Comparison of ENCODE assay signal across 10 mouse cellular contexts in genomic region chr2:28067175-28067574, GRCm38 (mm10). TPM values are rescaled to one million over a fixed set of nuclear protein-coding genes. Genes with fewer than 3 reads are reported as not detected.
DNase-seq lines count a peak whose midpoint lies in the region; ATAC-seq and TF ChIP-seq lines count a peak whose summit lies in the region.
"Had no signal": no experiment of that assay in that cellular context is flagged by ENCODE, and none has a peak within 500 bp of the region (broad histone marks: within the 10 kb centered on the region; RNA-seq: fewer than 3 reads in every experiment).

No protein-coding gene starts in this region.

- no peak for TF ChIP-seq CTCF in heart, postnatal 0 days (IDR thresholded peaks at IDR 0.05; ENCODE audit: low read depth)
- no peak; the same call in 1 of the 2 replicates for TF ChIP-seq CTCF in layer of hippocampus, adult 2 months (conservative IDR thresholded peaks at IDR 0.05)

- H3K4me2 ChIP-seq in heart, postnatal 0 days (ENCODE audit: low read depth, low read length) = no peak overlapping the region
- no peak overlapping the region for H3K4me2 ChIP-seq in liver, embryonic 16.5 days (ENCODE audit: low read depth, low read length)

- H3K4me1 ChIP-seq in heart, postnatal 0 days (ENCODE audit: control insufficient read depth, insufficient read depth) = no peaks in the 10 kb centered on the region
- H3K4me1 ChIP-seq in liver, embryonic 16.5 days (ENCODE audit: control insufficient read depth, low read depth, low read length) = peaks cover 61% of the 10 kb centered on the region

- TF ChIP-seq EP300 in heart, postnatal 0 days (IDR thresholded peaks at IDR 0.05; ENCODE audit: low read depth) = no peak

- intact Hi-C loops in heart, postnatal 36 days (cut with DNase I) = no loop called here

- ATAC-seq in heart, postnatal 0 days (ENCODE audit: insufficient read depth, low read depth) = no peak
- ATAC-seq in liver, embryonic 16.5 days (ENCODE audit: low read depth) = no peak

- H3K36me3 ChIP-seq in heart, postnatal 0 days (replicated peaks; ENCODE audit: control insufficient read depth, insufficient read depth, low read length) = no peaks in the 10 kb centered on the region
- H3K36me3 ChIP-seq in liver, embryonic 16.5 days (ENCODE audit: control insufficient read depth, insufficient read depth) = no peaks in the 10 kb centered on the region

- 62% methylated on average over 6 of the region's 6 CpGs for WGBS in heart, postnatal 0 days
- WGBS in liver, embryonic 16.5 days (ENCODE audit: insufficient replicate concordance) = 85% methylated on average over 6 of the region's 6 CpGs

- H3K27ac ChIP-seq in heart, postnatal 0 days (ENCODE audit: low read depth) = no peak overlapping the region
- H3K27ac ChIP-seq in layer of hippocampus, adult 2 months = peak overlapping the region; percentile 89
- H3K27ac ChIP-seq in liver, embryonic 16.5 days (ENCODE audit: low read length) = peak overlapping the region; percentile 97

- H3K4me3 ChIP-seq in heart, postnatal 0 days (ENCODE audit: low read depth, low read length) = no peak overlapping the region
- H3K4me3 ChIP-seq in layer of hippocampus, adult 2 months = no peak overlapping the region
- no peak overlapping the region for H3K4me3 ChIP-seq in liver, embryonic 16.5 days (ENCODE audit: low read depth, low read length)

- H3K9me3 ChIP-seq in heart, postnatal 0 days (replicated peaks; ENCODE audit: control insufficient read depth, low read length) = no peaks in the 10 kb centered on the region
- no peaks in the 10 kb centered on the region for H3K9me3 ChIP-seq in liver, embryonic 16.5 days (replicated peaks; ENCODE audit: control insufficient read depth, low read length)

- H3K27me3 ChIP-seq in heart, postnatal 0 days (ENCODE audit: control insufficient read depth, insufficient read depth, low read length) = no peaks in the 10 kb centered on the region
- no peaks in the 10 kb centered on the region for H3K27me3 ChIP-seq in liver, embryonic 16.5 days (ENCODE audit: control insufficient read depth, insufficient read depth, low read depth, low read length)

- DNase-seq in heart, postnatal 0 days (ENCODE audit: low spot score) = peak; percentile 50
- DNase-seq in heart, postnatal 36 days = no peak
- DNase-seq in cerebellum, adult 9-10 months = peak; percentile 66
- DNase-seq in layer of hippocampus, adult 2 months (ENCODE audit: low spot score in 2 of 2) = peak; percentile 41 to 67
- DNase-seq in T-cell, adult 2 months (ENCODE audit: low spot score) = no peak
- no peak for DNase-seq in gastrocnemius, adult 8-10 months (ENCODE audit: low spot score in 2 of 2)
- DNase-seq in Muller cell, postnatal 12 days (ENCODE audit: inconsistent ontology term) = no peak
- DNase-seq: gastrocnemius, postnatal 14 days had no signal

- no peak overlapping the region for H3K9ac ChIP-seq in heart, postnatal 0 days (replicated peaks; ENCODE audit: low read depth, low read length)
- H3K9ac ChIP-seq in liver, embryonic 16.5 days (ENCODE audit: low read depth, low read length) = 0 out of 2 replicates have a peak overlapping the region, but pooled peaks have one; percentile 2

RNA-seq across cellular contexts. Expression of gene Fcnb, which starts 17.5 kb away (rescaled TPM):
- total RNA-seq in heart, postnatal 0 days (2014; rRNA removed; ENCODE audit: low replicate concordance) = not detected in 2 replicates
- not detected in 2 replicates for polyA plus RNA-seq in heart, postnatal 0 days (2015; fragmentation: Nextera tagmentation; extraction: Ambion mirVana)
- total RNA-seq in heart, postnatal 36 days (2021) = not detected
- total RNA-seq in layer of hippocampus, adult 2 months (2021) = not detected
- 66.0 and 66.9 TPM in 2 replicates for polyA plus RNA-seq in liver, embryonic 16.5 days (2015; fragmentation: Nextera tagmentation; extraction: Ambion mirVana)
- not detected for total RNA-seq in gastrocnemius, adult 8-10 months (2022)
- total RNA-seq: gastrocnemius, postnatal 14 days; neutrophil, adult 5-6 weeks had no signal

Comparison
In these comparisons a context has a peak if more than half of its experiments do, and no peak if none do; other contexts are left out.
1. DNase-seq: peak in heart, postnatal 0 days (single experiment), cerebellum, adult 9-10 months (single experiment) and layer of hippocampus, adult 2 months (2 of 2); none in heart, postnatal 36 days (0 of 2), T-cell, adult 2 months (single experiment), gastrocnemius, adult 8-10 months (0 of 2) and Muller cell, postnatal 12 days (single experiment).